Mouse (Mus musculus): Measurements from ENCODE around the gene Zfp160.

DNA sequence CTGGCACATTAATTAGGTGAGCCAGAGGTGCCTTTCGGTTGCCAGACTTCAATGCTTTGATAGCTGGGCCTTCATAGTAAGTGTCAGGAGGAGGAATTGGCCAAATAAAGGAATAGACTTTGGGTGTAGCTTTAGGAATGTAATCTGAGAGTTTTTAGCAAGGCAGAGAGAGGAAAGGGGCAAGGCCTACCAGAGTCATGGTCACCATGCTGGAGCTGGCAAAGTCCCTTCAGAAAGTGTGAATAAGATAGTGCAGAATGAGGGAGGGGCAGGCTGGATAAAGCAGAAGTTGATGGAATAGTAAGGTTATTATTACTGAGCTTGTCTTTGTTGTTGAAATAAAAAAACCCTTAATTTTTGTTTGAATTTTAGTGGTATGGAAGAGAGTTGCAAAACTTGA, 1.0 kb downstream of the Zfp160 start:
- TF ChIP-seq CTCF (IDR thresholded peaks at IDR 0.05; ENCODE audit: low read depth) = no peak
- no peak for TF ChIP-seq EP300 (IDR thresholded peaks at IDR 0.05; ENCODE audit: low read depth)
